8 mouse cellular contexts compared by ENCODE assay signal in the genomic region with DNA sequence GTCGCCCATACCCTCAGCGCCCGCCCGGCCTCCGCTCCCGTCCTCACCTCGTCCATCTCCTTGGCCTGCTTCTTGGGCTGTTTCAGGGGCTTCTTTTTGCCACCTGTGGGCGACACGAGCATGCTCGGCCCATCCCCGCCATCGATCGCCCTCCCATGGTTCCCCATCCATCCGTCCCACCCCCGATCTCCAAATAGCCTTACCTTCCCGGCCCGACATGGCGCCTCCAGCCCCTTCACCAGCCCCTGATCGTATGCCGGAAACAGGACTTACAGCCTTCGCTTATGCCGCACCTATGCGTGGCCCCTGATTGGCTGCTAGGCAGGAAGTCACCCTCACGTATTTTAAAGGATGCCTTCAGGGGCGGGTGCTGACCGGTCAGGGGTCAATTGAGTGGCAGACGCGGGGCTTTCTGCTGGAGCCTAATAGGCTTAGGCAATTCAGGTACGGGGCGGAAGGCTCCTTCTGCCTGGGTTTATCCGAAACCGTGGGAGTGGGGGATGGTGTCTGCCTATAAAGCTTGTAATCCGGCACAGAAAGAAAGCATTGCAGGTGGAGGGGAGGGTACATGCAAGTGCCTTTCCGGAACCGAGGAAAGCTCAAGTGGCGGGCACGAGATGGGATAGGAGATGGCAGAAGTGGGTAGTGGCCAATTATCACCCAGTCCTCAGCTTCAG. TPM values are rescaled to one million over a fixed set of nuclear protein-coding genes. Genes with fewer than 3 reads are reported as not detected.
A peak's percentile ranks its signal among the peaks of the same experiment; 100 is the strongest.
DNase-seq lines count a peak whose midpoint lies in the region; ATAC-seq lines count a peak whose summit lies in the region.

Ccdc51 (plus strand) TSS at position 370 of the 677 bp plus-strand sequence.
Tma7 (minus strand) TSS at position 464 of the 677 bp plus-strand sequence.

- H3K4me3 ChIP-seq in hindbrain, embryonic 15.5 days: peak within 1 kb of the TSS; percentile 92

- H3K27ac ChIP-seq in hindbrain, embryonic 15.5 days (replicated peaks): peak within 1 kb of the TSS; percentile 84

- ATAC-seq in hindbrain, embryonic 15.5 days (ENCODE audit: low FRiP score, low read depth): peak; percentile 97

- H3K36me3 ChIP-seq in hindbrain, embryonic 15.5 days: peaks cover 20% of the 10 kb centered on the region

- DNase-seq in T-cell, adult 2 months (ENCODE audit: low spot score): peak; percentile 86
- peak; percentile 86 to 89 for DNase-seq in cerebellum, postnatal 14 days
- DNase-seq in frontal cortex, postnatal 36 days (ENCODE audit: low spot score in 2 of 2): peak; percentile 89 to 92
- peak; percentile 85 for DNase-seq in left cerebral cortex, adult 11 months (ENCODE audit: low spot score)
- peak; percentile 91 for DNase-seq in lung, postnatal 36 days
- DNase-seq in retina, embryonic 14.5 days (ENCODE audit: low spot score): peak; percentile 88
- DNase-seq in thymus, postnatal 36 days: peak; percentile 79 to 86

- H3K27me3 ChIP-seq in hindbrain, embryonic 15.5 days: no peaks in the 10 kb centered on the region

- peak within 1 kb of the TSS; percentile 85 for H3K4me2 ChIP-seq in hindbrain, embryonic 15.5 days

- peak within 1 kb of the TSS; percentile 89 for H3K9ac ChIP-seq in hindbrain, embryonic 15.5 days

- peaks cover 29% of the 10 kb centered on the region for H3K4me1 ChIP-seq in hindbrain, embryonic 15.5 days (replicated peaks)

- H3K9me3 ChIP-seq in hindbrain, embryonic 15.5 days: no peaks in the 10 kb centered on the region

- WGBS in hindbrain, embryonic 15.5 days: under 1% methylated on average over 37 of the region's 37 CpGs

RNA-seq across cellular contexts. Expression of gene Ccdc51, which starts in this region (rescaled TPM):
- polyA plus RNA-seq in hindbrain, embryonic 15.5 days (2015; fragmentation: Nextera tagmentation; extraction: Ambion mirVana): 12.3 and 13.1 TPM in 2 replicates

RNA-seq across cellular contexts. Expression of gene Tma7, which starts in this region (rescaled TPM):
- 653 and 743 TPM in 2 replicates for polyA plus RNA-seq in hindbrain, embryonic 15.5 days (2015; fragmentation: Nextera tagmentation; extraction: Ambion mirVana)

Comparison
In these comparisons a context has a peak if more than half of its experiments do, and no peak if none do; other contexts are left out.
1. Peak in every context shown above with its lines: DNase-seq, ATAC-seq, H3K4me3 ChIP-seq and H3K27ac ChIP-seq.